Mouse (Mus musculus): ENCODE data around the gene Sod3.

Gene Sod3

DNA sequence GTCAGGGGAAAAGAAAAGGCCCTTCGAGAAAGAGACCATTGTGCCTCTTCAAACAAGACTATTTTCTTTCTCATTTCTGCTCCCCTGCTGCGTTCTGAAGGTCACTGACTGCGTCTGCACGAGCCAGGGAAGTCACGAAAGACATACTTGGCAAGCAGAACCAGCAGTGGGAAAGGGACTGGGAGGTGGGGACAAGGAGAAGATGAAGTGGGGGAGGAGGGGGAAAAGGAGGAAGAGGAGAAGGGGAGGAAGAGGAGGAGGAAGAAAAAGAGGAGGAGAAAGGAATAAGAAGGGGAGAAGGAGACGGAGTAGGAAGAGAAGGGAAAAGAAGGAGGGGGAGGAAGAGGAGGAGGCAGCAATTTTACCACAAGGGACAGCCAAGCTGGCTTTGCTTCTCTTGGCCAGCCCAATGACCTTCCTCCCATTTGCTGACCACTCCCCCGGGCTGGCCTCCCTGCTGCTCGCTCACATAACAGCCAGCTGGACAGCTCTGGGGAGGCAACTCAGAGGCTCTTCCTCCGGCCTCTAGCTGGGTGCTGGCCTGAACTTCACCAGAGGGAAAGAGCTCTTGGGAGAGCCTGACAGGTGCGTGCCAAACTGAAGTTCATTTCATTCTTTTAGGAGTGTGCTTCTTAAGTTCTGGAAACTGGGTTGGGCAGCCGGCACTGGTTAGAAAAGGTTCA is at the start of gene Sod3:
Gene Sod3 (plus strand): TSS at position 324 of the 683 bp plus-strand sequence.
- peak; percentile 77 for DNase-seq (ENCODE audit: low spot score)

DNA sequence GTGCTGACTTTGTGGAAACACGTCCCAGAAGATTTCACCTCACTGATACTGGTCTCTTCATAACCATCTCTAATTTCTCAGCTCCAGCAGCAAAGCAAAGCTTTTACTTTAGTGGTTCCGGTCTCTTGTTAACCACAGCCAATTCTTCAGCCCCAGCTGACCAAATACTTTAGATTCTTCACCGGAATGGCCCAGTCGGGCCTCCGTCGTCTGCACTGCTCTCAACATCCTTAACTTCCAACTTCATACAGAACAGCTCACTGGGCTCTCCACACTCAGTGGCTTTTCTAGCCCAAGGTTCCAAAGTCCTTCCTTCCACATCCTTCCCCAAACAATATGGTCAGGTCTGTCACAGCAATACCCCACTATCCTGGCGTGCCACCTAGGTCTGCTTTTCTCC is 46.7 kb upstream of the Sod3 start:
- DNase-seq (ENCODE audit: low spot score) = no peak

DNA sequence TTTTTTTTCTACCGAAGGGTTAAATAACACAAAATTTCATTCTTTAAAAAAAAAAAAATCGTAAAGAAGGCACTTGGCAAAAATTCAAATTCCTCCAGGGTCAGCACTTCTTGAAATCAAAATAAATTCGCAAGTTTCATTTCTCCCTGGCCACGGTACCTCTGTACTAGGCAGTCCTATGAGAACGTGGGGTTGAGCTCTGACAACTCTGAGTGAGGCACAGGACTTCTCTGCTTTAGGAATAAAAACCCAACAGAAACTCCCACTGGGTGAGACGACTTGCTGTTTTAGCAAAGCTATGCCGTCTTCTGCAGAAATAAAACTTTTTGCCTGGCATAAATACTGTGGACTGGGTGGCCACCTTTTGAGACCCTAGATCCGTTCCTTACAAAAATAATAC is 44.1 kb upstream of the Sod3 start:
- DNase-seq (ENCODE audit: low spot score) = no peak

DNA sequence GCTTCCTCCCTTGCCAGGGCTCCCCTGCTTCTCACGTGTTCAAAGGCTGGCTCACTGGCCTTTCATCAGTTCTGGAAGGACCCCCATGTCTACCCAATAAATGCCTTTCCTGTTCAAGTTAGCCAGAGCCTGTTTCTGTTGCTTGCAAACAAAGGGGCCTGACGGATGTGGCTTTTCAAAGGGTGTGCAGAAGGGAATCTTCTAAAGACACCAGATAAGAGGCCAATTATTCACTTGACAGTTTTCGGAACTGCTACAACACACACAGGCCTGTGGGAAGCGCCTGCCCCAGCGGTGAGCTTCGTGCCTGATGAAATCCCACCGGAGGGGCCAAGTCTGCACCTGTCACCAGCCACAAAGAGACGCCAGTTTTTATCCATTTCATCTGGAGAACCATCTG is 31.5 kb upstream of the Sod3 start:
- DNase-seq (ENCODE audit: low spot score) = no peak

DNA sequence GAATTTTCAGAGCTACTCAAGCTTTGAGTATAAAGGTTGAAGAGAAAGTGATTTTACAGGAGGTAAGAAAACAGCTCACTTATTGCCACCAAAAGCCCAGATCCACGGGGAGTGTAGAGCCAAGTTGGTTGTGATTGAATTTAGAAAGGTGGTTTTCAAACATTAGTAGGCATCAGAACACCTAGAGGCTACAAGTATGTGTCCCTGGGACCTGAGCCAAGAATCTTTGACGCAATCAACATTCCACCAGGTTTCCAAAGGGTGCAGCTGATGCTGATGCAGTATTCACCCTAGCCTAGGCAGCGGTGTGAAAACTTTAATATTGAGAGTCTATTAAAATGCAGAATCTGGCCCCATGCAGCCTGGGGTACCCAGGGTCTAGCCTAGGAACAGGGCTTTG is 28.0 kb upstream of the Sod3 start:
- DNase-seq (ENCODE audit: low spot score) = no peak

DNA sequence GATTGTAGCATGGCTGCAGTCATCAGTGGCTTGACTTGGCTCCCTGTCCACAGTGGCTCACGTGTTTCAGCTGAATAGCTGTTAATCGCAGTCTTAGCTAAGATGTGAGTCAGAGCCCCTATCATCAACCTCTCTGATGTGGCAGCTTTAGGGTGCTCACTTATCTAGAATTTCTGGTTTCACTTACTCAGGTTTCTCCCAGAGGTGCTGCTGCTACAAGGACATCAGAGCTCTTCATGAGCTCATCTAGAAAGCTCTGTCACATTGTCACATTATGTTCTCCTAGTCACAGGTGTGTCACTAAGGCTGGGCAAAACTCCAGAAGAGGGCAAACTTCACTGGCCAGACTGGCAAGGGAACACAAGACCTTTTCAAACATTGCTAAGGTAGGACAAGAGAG is 24.5 kb upstream of the Sod3 start:
- no peak for DNase-seq (ENCODE audit: low spot score)

DNA sequence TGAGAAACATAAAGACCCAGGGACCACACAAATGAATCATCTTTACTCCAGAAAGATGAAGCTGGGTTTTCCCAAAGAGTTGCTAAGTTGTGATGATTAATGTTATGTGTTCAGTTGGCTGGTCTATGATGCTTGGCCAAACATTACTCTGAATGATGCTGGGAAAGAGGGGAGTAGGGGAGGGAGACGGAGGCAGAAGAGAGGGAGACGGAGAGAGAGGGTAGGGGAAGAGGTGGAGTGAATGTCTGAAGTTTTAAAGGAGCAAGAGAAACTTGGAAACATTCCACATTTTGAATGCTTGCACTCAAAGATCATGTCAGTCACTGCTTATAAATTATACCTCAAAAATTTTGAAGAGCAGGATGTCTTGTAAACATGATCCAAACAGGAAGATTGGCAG is 16.7 kb upstream of the Sod3 start:
- DNase-seq (ENCODE audit: low spot score) = no peak

DNA sequence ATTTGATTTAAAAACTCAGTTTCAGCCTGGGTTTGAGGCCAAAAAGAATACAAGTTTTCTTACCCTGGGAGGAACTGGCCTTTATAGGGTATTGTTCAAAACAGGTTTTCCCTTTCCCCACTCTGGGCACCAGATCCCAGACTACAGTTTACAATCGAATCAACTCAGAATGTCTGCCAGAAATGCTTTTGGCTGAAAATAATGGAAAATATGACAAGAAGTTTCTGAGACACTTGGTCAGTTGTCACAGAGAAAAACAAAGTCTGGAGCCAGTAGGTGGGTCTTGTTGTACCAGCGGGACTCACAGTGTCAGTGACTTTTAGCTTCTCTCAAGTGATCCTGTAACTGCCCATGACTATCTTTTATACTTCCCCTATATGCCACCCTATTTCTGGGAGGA is 13.1 kb upstream of the Sod3 start:
- no peak for DNase-seq (ENCODE audit: low spot score)

DNA sequence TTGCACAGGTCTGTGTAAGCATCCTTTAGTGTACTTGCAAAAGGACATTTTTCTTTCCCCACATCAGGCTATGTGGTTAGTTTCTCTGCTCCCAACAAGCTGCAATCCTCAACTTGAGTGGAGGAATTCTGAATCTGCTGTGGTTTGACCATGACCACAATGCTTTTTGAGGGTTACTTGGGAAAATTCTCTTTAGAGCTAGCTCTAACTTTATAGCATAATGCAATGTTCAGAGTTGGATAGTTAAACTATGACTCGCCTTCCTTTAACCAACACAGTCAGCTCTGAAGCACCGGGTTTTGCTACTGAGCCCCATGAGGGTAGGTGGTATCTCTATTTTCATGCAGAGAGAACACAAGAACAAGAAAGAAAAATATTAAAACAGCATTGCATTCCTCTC is 12.0 kb upstream of the Sod3 start:
- DNase-seq (ENCODE audit: low spot score) = no peak

DNA sequence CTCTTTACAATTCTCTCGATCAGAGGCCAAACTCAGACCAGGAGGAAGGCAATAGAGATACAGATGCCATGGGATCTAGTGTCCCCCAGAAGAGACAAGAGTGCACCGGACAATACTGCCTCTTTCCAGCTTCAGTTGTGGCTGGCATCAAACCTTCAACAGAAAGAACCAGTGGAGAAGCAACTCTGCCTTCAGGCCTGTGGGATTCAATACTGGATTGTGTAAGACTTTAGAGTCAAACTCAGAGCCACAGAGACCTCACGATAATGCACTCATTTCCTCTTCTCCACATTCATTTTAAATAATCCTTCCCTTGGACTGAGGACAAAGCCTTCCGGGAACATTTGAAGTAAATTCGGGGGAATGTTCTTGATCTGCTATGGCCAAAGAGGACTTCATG is 10.9 kb upstream of the Sod3 start:
- DNase-seq (ENCODE audit: low spot score) = no peak

DNA sequence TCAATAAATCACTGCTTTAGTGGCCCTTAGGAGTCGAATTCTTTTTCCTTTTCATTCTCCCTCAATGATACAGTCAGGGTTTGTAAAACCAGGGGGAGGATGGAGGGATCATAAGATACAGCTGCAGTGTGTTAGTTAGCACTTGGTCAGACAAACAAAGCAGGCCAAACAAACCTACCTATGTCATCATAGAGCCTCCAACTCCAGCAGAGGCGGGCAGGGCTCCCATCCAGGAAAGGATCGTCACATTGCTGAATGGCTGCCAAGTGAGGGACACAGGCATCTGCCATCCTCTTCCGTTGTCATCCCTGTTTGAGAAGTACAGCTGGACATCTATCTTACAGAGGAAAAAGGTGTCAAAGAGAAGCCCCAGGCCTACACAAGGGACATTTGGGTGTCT is 9.2 kb upstream of the Sod3 start:
- no peak for DNase-seq (ENCODE audit: low spot score)

DNA sequence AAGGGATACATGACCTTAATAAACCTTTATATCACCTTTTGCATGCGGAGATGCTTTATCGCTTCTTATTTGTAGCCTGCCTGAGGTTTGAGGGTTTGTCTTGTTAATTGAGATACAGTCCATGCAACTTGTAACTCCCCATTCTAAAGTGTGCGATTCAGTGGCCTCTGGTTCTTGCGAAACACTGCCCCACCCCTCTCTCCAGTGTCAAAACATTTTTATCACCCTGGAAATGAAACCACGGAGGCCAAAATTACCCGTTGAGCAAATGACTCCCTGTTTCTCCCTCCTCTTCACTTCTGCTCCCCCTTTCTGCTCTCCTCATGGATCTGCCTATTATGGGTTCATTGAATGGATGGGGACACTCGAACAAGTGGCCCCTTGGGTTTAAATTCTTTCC is 8.0 kb upstream of the Sod3 start:
- no peak for DNase-seq (ENCODE audit: low spot score)

DNA sequence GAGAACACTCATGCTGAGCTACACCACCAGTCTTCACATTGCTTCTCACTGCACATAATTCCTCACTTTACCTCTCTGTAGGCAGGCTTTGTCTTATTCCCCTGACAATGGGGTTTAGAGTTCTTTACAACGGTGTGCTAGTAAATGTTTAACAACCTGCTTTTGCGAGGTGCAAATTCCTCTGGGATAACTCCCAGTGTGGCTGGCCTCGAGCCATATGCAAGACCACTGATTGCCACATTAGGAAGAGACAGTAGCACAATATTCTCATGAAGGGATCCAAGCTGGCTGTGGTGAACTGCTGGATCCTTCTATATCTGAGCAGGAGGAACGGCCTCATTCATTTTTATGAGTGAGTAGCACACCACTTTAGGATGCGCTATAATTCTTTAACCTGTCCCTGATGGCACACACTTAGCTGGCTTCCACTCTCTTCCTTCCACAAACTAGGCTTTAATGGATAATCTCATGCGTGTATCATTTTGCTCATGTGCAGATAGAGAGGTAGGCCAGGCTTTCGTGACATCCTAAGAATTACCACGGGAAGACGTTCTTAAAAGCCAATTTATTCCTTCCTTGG is 6.3 kb upstream of the Sod3 start:
- DNase-seq (ENCODE audit: low spot score) = no peak

DNA sequence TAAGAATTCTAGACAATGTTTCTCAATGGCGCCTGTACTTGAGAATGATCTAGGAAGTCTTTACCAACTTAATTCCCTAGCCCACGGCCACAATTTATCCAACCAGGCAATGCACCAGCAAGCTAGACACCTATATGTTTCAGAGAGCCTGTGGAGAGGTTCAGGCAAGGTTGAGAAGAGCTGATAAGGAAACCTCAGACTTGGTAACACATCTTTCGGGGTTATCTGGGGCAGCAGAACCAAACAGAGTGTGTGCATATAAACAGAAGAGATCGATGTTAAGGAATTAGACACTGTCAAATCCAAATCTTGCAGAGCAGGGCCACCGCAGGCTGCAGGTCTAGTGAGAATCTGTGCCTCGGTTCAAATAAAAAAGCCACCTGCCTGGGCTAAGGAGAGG is 5.5 kb upstream of the Sod3 start:
- no peak for DNase-seq (ENCODE audit: low spot score)

DNA sequence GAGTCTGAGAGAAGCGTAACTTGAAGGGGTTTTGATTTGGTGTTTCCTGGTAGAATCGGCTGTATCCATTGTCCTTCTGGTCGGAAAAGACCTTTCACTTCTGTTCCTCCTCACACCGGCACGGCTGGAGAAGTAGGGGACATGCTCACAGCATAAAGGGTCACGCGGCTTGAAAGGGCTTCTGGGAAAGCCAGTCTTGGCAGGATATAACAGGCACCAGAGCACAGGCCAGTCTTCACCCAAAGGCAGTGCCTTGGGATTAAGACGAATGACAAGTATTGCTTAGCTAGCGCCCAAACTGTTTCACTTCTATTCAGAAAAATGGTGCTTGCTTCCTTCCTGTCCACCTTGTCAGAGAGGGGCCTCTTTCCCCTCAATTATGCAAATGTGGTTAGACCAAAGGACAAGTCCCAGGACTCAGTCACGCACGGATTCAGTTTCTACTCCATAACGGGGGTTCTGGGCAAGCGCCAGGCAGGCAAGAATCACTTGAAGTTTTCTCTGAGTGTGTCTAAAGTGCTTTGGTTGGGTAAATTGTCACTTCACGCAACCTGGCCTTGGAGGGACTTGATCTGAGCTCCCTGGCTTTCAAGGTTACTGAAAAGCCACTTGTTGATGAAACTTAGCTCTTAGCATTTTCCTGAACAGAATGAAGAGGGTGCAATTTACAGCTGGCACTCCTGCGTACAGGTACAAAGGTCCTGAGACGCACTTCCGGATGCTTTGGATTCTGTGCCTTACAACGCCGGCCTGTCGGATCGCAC is 3.1 kb upstream of the Sod3 start:
- peak; percentile 27 for DNase-seq (ENCODE audit: low spot score)

DNA sequence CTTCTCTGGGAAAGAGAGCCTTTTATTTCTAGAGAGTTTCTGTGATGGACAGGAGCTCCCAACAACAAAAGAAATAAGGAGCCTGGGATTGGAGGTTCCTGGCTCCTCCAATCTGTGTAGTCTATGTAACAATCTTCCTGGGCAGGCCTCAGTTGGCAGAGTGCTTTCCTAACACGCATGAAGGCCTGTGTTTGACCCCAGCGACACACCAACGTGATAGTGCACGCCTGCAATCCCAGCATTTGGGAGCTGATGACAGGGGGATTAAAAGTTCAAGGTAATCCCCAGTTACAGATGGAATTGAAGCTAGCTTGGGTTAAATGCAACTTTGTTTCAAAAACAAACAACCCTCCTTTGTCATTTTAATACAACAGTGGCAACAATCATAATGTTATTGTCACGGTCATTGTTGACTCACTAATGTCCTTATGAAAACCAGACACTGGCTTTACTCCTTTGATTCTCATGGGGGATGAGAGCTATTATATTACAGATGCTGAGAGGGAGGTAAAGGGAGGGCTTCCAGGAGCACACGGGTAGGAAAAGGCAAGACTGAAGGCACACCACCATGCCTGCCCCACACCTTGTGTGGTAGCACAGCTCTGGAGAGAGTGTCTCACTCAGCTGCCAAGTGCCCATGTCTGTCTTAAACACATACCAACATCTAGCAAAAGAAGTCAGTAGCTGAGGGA is 669 bp upstream of the Sod3 start:
- no peak for DNase-seq (ENCODE audit: low spot score)

DNA sequence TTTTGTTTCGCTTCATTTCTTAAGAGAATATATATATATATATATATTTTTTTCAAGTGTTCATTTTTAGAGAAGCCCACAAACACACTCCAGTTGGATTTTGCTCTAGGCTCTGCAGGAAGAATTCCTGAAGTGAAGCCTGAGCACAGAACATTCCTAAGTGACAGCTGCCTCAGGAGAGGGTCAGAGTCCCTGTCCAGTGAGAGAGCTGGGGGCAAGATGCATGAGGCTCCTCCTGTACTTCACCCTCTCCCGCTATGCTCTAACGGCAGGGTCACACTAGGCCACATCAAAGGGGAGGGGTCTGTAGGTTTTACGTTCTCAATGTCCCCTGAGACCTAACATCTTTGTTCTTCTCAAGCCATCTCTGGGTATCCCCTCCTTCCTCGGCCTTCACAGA is 930 bp downstream of the Sod3 start:
- no peak for DNase-seq (ENCODE audit: low spot score)

DNA sequence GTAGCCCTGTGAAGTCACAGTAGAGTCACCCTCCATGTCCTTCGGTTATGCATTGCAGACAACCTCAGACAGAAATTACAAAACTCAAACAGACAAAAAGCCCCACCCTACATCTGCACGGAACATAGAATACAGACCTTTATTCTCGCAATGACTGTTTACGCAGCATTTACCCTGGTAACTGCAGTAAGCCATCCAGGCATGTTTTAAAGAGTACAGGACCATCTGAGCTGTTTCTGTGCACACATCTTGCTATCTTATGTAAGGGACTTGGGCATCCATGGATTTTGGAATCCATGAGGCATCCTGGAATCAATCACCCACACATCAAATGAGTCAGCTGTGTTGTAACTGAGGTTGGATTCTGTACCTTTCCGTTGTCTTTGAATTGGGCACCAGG is 2.3 kb downstream of the Sod3 start:
- no peak for DNase-seq (ENCODE audit: low spot score)

DNA sequence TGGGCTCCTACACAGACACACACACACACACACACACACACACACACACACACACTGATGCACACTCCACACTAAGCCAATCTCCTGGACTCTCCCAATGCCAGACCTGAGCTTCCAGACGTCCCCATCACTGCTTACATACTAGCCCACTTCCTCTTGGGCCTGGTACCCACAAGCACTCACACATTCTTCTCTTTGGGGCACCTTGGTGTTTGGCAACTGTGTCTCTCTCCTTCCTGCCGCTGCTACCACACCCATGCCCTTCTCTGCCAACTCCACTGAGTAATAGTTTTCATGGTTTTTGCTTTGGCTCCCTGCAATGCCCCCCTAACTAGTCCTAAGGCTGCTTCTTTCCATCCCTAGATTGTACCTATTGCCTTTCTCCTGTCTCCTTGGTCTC is 3.1 kb downstream of the Sod3 start:
- no peak for DNase-seq (ENCODE audit: low spot score)

DNA sequence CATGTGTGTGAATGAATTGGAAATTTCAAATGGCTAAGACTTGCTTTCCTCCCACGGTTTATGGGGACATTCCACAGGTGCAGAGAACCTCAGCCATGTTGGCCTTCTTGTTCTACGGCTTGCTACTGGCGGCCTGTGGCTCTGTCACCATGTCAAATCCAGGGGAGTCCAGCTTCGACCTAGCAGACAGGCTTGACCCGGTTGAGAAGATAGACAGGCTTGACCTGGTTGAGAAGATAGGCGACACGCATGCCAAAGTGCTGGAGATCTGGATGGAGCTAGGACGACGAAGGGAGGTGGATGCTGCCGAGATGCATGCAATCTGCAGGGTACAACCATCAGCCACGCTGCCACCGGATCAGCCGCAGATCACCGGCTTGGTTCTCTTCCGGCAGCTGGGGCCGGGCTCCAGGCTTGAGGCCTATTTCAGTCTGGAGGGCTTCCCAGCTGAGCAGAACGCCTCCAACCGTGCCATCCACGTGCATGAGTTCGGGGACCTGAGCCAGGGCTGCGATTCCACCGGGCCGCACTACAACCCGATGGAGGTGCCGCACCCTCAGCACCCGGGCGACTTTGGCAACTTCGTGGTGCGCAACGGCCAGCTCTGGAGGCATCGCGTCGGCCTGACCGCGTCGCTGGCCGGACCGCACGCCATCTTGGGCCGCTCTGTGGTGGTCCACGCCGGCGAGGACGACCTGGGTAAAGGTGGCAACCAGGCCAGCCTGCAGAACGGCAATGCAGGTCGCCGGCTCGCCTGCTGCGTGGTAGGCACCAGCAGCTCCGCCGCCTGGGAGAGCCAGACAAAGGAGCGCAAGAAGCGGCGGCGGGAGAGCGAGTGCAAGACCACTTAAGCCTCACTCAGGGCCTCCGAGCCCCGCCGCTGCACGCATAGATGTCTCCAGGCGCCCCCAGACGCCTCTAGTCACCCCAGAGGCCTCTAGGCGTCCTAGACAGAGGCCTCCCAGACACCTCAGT is 4.6 kb downstream of the Sod3 start:
- no peak for DNase-seq (ENCODE audit: low spot score)

DNA sequence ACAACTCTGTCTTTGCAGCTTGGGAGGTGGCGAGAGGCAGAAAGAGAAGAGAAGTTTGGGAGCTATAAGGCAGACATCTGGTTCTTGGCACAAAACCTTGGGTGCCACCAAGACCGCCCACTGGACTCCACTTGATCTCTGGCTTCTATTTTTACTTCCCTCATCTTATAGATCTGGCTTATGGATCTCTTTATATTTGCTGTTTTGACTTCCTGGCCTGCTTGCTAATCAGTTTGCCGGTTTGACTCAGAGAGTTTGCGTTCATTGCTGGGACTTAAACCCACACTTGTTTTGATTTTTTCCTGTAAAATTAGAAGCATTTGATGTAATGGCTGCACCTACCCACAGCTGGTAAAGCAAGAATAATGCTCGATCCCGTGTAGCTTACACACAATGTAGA is 7.3 kb downstream of the Sod3 start:
- DNase-seq (ENCODE audit: low spot score) = no peak

DNA sequence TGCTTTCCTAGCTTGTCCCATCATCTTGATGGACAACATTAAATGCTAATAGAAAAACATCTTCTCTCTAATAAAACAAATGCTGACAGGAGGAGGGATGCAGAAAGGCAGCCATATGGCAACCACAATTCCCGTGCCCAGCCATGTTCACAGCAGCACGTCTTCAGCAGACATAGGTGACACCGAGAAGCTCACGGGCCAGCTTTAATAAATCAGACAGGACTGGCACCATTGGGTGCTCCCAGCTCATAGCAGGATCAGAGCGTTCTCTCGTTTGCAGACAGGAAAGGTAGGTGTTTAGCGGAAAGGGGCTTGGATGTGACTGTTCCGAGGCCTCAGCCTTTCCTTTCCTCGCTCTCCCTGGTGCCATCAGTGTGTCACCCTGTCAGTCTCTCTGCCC is 12.3 kb downstream of the Sod3 start:
- DNase-seq (ENCODE audit: low spot score) = no peak
